Comparison of ENCODE assay signal across 8 mouse cellular contexts in genomic region chr2:152696476-152697164, GRCm38 (mm10). TPM values are rescaled to one million over a fixed set of nuclear protein-coding genes. Genes with fewer than 3 reads are reported as not detected.
DNase-seq lines count a peak whose midpoint lies in the region; ATAC-seq and TF ChIP-seq lines count a peak whose summit lies in the region.

No protein-coding gene starts in this region.

- peak overlapping the region; percentile 82 for H3K27ac ChIP-seq in embryonic facial prominence, embryonic 13.5 days
- peak overlapping the region; percentile 69 for H3K27ac ChIP-seq in limb, embryonic 13.5 days
- peak overlapping the region; percentile 57 for H3K27ac ChIP-seq in midbrain, postnatal 0 days (ENCODE audit: low read depth, low read length)

- TF ChIP-seq CTCF in midbrain, postnatal 0 days (IDR thresholded peaks at IDR 0.05), result peak; percentile 97

- H3K36me3 ChIP-seq in embryonic facial prominence, embryonic 13.5 days, result peaks cover 80% of the 10 kb centered on the region
- peaks cover 79% of the 10 kb centered on the region for H3K36me3 ChIP-seq in limb, embryonic 13.5 days
- peaks cover 51% of the 10 kb centered on the region for H3K36me3 ChIP-seq in midbrain, postnatal 0 days (ENCODE audit: insufficient read depth, low read length)

- H3K9ac ChIP-seq in embryonic facial prominence, embryonic 13.5 days, result peak overlapping the region; percentile 73
- peak overlapping the region; percentile 70 for H3K9ac ChIP-seq in limb, embryonic 13.5 days
- H3K9ac ChIP-seq in midbrain, postnatal 0 days (replicated peaks; ENCODE audit: low read length, poor library complexity, severe bottlenecking), result peak overlapping the region; percentile 60

- H3K9me3 ChIP-seq in embryonic facial prominence, embryonic 13.5 days, result no peaks in the 10 kb centered on the region
- H3K9me3 ChIP-seq in limb, embryonic 13.5 days, result no peaks in the 10 kb centered on the region
- no peaks in the 10 kb centered on the region for H3K9me3 ChIP-seq in midbrain, postnatal 0 days (ENCODE audit: low read length)

- H3K4me3 ChIP-seq in embryonic facial prominence, embryonic 13.5 days, result no peak overlapping the region
- peak overlapping the region; percentile 1; the same call in 1 of the 2 replicates for H3K4me3 ChIP-seq in limb, embryonic 13.5 days
- no peak overlapping the region for H3K4me3 ChIP-seq in midbrain, postnatal 0 days (ENCODE audit: low read depth, low read length)

- ATAC-seq in embryonic facial prominence, embryonic 13.5 days (ENCODE audit: insufficient number of reproducible peaks, insufficient read depth, low FRiP score, low TSS enrichment, low read depth), result no peak; the same call in 1 of the 2 replicates
- ATAC-seq in limb, embryonic 13.5 days (ENCODE audit: low FRiP score, low read depth), result peak; percentile 75
- peak; percentile 61 for ATAC-seq in midbrain, postnatal 0 days (ENCODE audit: low FRiP score)

- DNase-seq in 3T3-L1 (ENCODE audit: low read depth, low spot score), result peak; percentile 95
- DNase-seq in adrenal gland, postnatal 36 days, result peak; percentile 93 to 95
- DNase-seq in heart, adult 9 months (ENCODE audit: low spot score in 2 of 2), result peak; percentile 79 to 91
- peak; percentile 95 for DNase-seq in kidney, adult 9 months
- peak; percentile 91 for DNase-seq in midbrain, postnatal 0 days (ENCODE audit: low spot score)
- DNase-seq in spleen, postnatal 14 days (ENCODE audit: low spot score in 2 of 2), result peak; percentile 81 to 92

- whole genome bisulfite sequencing in embryonic facial prominence, embryonic 13.5 days, result 38% methylated on average over 20 of the region's 20 CpGs
- WGBS in limb, embryonic 13.5 days, result 41% methylated on average over 20 of the region's 20 CpGs
- WGBS in midbrain, postnatal 0 days, result 41% methylated on average over 20 of the region's 20 CpGs

- peaks cover 16% of the 10 kb centered on the region for H3K4me1 ChIP-seq in embryonic facial prominence, embryonic 13.5 days
- peaks cover 16% of the 10 kb centered on the region for H3K4me1 ChIP-seq in limb, embryonic 13.5 days
- no peaks in the 10 kb centered on the region for H3K4me1 ChIP-seq in midbrain, postnatal 0 days (ENCODE audit: insufficient read depth, low read length)

- H3K27me3 ChIP-seq in embryonic facial prominence, embryonic 13.5 days, result no peaks in the 10 kb centered on the region
- no peaks in the 10 kb centered on the region for H3K27me3 ChIP-seq in limb, embryonic 13.5 days
- H3K27me3 ChIP-seq in midbrain, postnatal 0 days (ENCODE audit: insufficient read depth, low read length), result no peaks in the 10 kb centered on the region

- peak overlapping the region; percentile 16; the same call in 1 of the 2 replicates for H3K4me2 ChIP-seq in embryonic facial prominence, embryonic 13.5 days
- H3K4me2 ChIP-seq in limb, embryonic 13.5 days (replicated peaks), result no peak overlapping the region
- H3K4me2 ChIP-seq in midbrain, postnatal 0 days (ENCODE audit: low read depth, low read length, poor library complexity, severe bottlenecking), result no peak overlapping the region

RNA-seq across cellular contexts. Expression of gene Mcts2, which starts 9.8 kb away (rescaled TPM):
- total RNA-seq in adrenal gland, postnatal 36 days (2021), result 10 to 100 TPM; 27.2 to 31.7 TPM
- polyA plus RNA-seq in embryonic facial prominence, embryonic 13.5 days (2015; fragmentation: Nextera tagmentation; extraction: Ambion mirVana), result 37.3 and 40.7 TPM in 2 replicates
- 29.2 and 30.0 TPM in 2 replicates for polyA plus RNA-seq in limb, embryonic 13.5 days (2015; fragmentation: Nextera tagmentation; extraction: Ambion mirVana)
- total RNA-seq in midbrain, postnatal 0 days (2014; rRNA removed), result 14.5 and 21.8 TPM in 2 replicates
- 28.0 and 28.1 TPM in 2 replicates for polyA plus RNA-seq in midbrain, postnatal 0 days (2015; fragmentation: Nextera tagmentation; extraction: Ambion mirVana)

RNA-seq across cellular contexts. Expression of gene H13, which starts 27.4 kb away (rescaled TPM):
- total RNA-seq in adrenal gland, postnatal 36 days (2021), result 100 to 1,000 TPM; 169 to 173 TPM
- polyA plus RNA-seq in embryonic facial prominence, embryonic 13.5 days (2015; fragmentation: Nextera tagmentation; extraction: Ambion mirVana), result 123 and 125 TPM in 2 replicates
- polyA plus RNA-seq in limb, embryonic 13.5 days (2015; fragmentation: Nextera tagmentation; extraction: Ambion mirVana), result 156 and 159 TPM in 2 replicates
- 166 and 173 TPM in 2 replicates for total RNA-seq in midbrain, postnatal 0 days (2014; rRNA removed)
- polyA plus RNA-seq in midbrain, postnatal 0 days (2015; fragmentation: Nextera tagmentation; extraction: Ambion mirVana), result 175 and 182 TPM in 2 replicates

RNA-seq across cellular contexts. Expression of gene Id1, which starts 39.4 kb away (rescaled TPM):
- total RNA-seq in adrenal gland, postnatal 36 days (2021), result 100 to 1,000 TPM in 1 of 2 experiments, 10 to 100 TPM in 1; 68.4 to 105 TPM
- polyA plus RNA-seq in embryonic facial prominence, embryonic 13.5 days (2015; fragmentation: Nextera tagmentation; extraction: Ambion mirVana), result 179 and 189 TPM in 2 replicates
- 232 and 236 TPM in 2 replicates for polyA plus RNA-seq in limb, embryonic 13.5 days (2015; fragmentation: Nextera tagmentation; extraction: Ambion mirVana)
- 69.6 and 71.7 TPM in 2 replicates for total RNA-seq in midbrain, postnatal 0 days (2014; rRNA removed)
- polyA plus RNA-seq in midbrain, postnatal 0 days (2015; fragmentation: Nextera tagmentation; extraction: Ambion mirVana), result 52.6 and 58.3 TPM in 2 replicates

RNA-seq across cellular contexts. Expression of gene Cox4i2, which starts 57.4 kb away (rescaled TPM):
- total RNA-seq in adrenal gland, postnatal 36 days (2021), result 1 to 10 TPM; 3.0 to 4.0 TPM
- 29.3 and 29.8 TPM in 2 replicates for polyA plus RNA-seq in embryonic facial prominence, embryonic 13.5 days (2015; fragmentation: Nextera tagmentation; extraction: Ambion mirVana)
- polyA plus RNA-seq in limb, embryonic 13.5 days (2015; fragmentation: Nextera tagmentation; extraction: Ambion mirVana), result 32.0 and 34.4 TPM in 2 replicates
- total RNA-seq in midbrain, postnatal 0 days (2014; rRNA removed), result 2.0 and 6.8 TPM in 2 replicates
- 3.3 and 4.5 TPM in 2 replicates for polyA plus RNA-seq in midbrain, postnatal 0 days (2015; fragmentation: Nextera tagmentation; extraction: Ambion mirVana)
